Mouse (Mus musculus) forebrain, embryonic 10.5 days (tissue): ENCODE data around the gene Grik4. TPM values are rescaled to one million over a fixed set of nuclear protein-coding genes. Genes with fewer than 3 reads are reported as not detected.
A peak's percentile ranks its signal among the peaks of the same experiment; 100 is the strongest.

ENCODE experiments used
- DNase-seq: peaks from one replicate; pipeline ENCODE4 v3.0.0-alpha.2; 2017; ENCODE audit warnings: low spot score; ENCODE audit errors: extremely low spot score
- H3K27ac ChIP-seq: fragments of 300-500 bp; sonication (generic); 2 replicates; pipeline ENCODE4 v1.5.1; 2016; ENCODE audit warnings: mild to moderate bottlenecking
- H3K27me3 ChIP-seq: fragments of 300-500 bp; sonication (generic); 2 replicates; pipeline ENCODE4 v1.6.1; 2016; ENCODE audit warnings: mild to moderate bottlenecking; ENCODE audit not compliant: poor library complexity, severe bottlenecking
- H3K36me3 ChIP-seq: fragments of 300-500 bp; sonication (generic); replicated peaks from 2 replicates; pipeline ENCODE4 v1.6.1; 2016; ENCODE audit warnings: mild to moderate bottlenecking, moderate library complexity
- H3K4me1 ChIP-seq: fragments of 300-500 bp; sonication (generic); 2 replicates; pipeline ENCODE4 v1.6.1; 2016
- H3K4me3 ChIP-seq: fragments of 300-500 bp; sonication (generic); 2 replicates; pipeline ENCODE4 v1.5.1; 2016; ENCODE audit warnings: mild to moderate bottlenecking, moderate library complexity
- H3K9me3 ChIP-seq: fragments of 300-500 bp; sonication (generic); 2 replicates; pipeline ENCODE4 v1.6.1; 2016; ENCODE audit warnings: mild to moderate bottlenecking, moderate library complexity
- WGBS: fragments of 180-500 bp; shearing (Covaris S2); methylation state at CpG from one replicate; pipeline ENCODE4 v1.1.7; 2016; 5-methylcytosine and 5-hydroxymethylcytosine counted together
- polyA plus RNA-seq: library from polyadenylated mRNA; unstranded; fragments of >200 nt; fragmentation: Nextera tagmentation; extraction: Ambion mirVana; gene quantifications from 2 replicates; pipeline ENCODE4 v1.2.1, GENCODE M21; 2016

The Grik4 gene
- polyA plus RNA-seq, 1 experiment from 2014 or later, result 1.0 TPM

DNA sequence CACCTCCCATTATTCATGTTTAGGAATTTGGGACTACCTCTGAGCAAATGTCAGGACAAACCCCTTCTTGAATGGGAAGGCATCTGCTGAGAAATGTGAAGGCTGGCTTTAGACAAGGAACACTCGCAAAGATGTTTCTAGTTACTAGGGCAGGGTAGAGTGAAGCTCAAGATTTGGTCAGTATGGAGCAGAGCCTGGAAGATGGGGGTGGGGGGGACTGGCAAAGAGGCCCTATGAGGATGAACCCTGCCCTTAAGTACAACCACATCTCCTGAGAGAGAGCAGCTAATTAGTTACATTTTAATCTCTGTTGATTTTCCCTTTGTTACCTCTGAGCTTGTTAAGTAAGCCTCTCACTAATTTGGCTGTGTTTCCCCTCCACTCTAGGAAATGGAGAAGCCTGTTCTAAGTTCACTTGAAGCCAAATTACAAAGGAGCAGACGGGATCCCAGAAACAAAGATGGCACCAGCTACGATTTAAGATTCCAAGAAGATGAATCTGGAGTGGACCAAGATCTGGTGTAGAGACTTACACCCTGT, 439.3 kb downstream of the Grik4 start:
- WGBS, result 65% methylated on average over 3 of the region's 3 CpGs
- Histone ChIP-seq H3K27ac (0 out of 2 replicates have a peak overlapping the region, but pooled peaks have one; percentile 15), H3K9me3 (no peaks in the 10 kb centered on the region), H3K36me3 (no peaks in the 10 kb centered on the region), H3K4me1 (peaks cover 26% of the 10 kb centered on the region), H3K4me3 (no peak overlapping the region), H3K27me3 (no peaks in the 10 kb centered on the region)
- no peak for DNase-seq

DNA sequence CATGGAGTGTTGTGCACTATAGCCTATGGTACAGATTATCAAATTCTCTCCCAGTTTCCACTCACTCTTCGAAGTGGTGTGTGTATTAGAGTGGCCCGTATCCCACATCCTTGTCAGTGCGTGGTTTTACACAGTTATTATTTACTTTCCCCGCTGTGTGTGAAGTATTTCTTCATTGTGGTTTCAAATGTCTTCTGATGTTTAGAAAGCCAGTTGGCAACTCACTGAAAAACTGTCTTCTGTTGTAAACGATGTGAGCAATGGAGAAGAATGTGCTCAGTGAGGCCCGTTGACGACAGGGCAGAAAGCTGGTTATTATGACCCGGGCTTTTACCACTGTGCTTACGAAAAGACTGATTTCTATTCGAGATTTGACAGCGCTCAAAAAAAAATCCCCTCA, 439.7 kb downstream of the Grik4 start:
- DNase-seq, result no peak
- WGBS, result 72% methylated on average over 11 of the region's 11 CpGs

DNA sequence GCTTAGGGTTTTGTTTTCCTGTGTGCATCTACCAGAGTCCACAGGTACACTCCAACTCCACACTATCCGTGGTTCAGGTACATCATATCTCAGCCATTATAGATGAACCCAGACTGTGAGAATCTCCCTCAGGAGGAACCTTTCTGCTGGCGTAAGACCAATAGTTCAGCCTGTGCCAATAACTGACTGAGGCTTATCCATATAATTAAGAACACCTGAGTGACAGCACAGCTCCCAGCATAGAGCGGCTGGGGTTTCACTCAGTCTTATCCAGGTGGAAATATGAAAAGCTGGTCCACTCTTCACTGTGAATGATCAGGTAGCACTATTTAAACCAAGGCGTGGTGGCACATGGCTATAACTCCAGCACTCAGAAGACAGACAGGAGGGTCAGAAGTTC, 440.6 kb downstream of the Grik4 start:
- DNase-seq, result no peak
- Histone ChIP-seq H3K9me3 (no peaks in the 10 kb centered on the region), H3K4me1 (peaks cover 26% of the 10 kb centered on the region), H3K27me3 (no peaks in the 10 kb centered on the region), H3K4me3 (no peak overlapping the region), H3K27ac (no peak overlapping the region), H3K36me3 (no peaks in the 10 kb centered on the region)
- 84% methylated on average over 4 of the region's 4 CpGs for WGBS

More for the DNA sequence above, 439.7 kb downstream of the Grik4 start:
- Histone ChIP-seq H3K9me3 (no peaks in the 10 kb centered on the region), H3K4me1 (peaks cover 26% of the 10 kb centered on the region), H3K36me3 (no peaks in the 10 kb centered on the region), H3K4me3 (no peak overlapping the region), H3K27ac (no peak overlapping the region), H3K27me3 (no peaks in the 10 kb centered on the region)

DNA sequence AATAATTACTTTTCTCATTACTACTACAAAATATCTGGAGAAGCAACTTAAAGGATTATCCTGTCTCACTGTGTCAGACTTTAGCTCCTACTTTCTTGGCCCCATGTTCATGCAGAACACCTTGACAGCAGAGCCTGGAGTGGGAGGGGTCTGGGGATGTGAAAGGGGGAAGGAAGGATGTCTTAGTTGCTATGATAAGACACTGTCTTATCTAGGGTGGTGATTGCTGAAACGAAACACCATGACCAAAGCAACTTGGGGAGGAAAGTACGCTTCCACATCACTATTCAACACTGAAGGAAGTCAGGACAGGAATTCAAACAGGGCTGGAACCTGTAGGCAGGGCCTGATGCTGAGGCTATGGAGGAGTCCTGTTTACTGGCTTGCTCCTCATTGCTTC, 448.0 kb downstream of the Grik4 start:
- H3K4me3 ChIP-seq, result no peak overlapping the region
- H3K36me3 ChIP-seq, result no peaks in the 10 kb centered on the region
- no peaks in the 10 kb centered on the region for H3K27me3 ChIP-seq
- H3K27ac ChIP-seq, result no peak overlapping the region
- no peak for DNase-seq
- WGBS, result 74% methylated on average over 2 of the region's 2 CpGs
- H3K9me3 ChIP-seq, result peaks cover 8% of the 10 kb centered on the region
- H3K4me1 ChIP-seq, result no peaks in the 10 kb centered on the region

DNA sequence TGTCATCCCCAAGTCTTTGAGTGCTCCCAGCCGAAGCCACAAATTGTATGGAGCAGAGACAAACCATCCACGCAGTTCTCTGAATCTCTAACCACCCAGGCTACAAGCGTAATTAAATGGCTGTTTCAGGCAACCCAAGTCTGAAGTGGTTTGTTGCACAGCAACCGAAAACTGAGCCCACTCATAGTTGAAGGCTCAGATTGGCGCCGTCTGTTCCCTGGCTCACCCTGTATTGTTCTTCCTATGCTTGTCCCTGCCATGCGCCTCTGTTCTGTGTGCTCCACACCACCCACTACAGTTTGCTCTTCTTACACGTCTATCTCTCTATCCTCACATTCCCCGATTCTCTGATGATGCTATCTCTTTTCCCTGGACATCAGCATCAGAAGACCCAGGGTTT, 452.5 kb downstream of the Grik4 start:
- no peak for DNase-seq
- Histone ChIP-seq H3K27me3 (no peaks in the 10 kb centered on the region), H3K36me3 (no peaks in the 10 kb centered on the region), H3K4me1 (no peaks in the 10 kb centered on the region), H3K4me3 (no peak overlapping the region), H3K27ac (no peak overlapping the region), H3K9me3 (peaks cover 5% of the 10 kb centered on the region)
- 88% methylated on average over 9 of the region's 9 CpGs for WGBS

DNA sequence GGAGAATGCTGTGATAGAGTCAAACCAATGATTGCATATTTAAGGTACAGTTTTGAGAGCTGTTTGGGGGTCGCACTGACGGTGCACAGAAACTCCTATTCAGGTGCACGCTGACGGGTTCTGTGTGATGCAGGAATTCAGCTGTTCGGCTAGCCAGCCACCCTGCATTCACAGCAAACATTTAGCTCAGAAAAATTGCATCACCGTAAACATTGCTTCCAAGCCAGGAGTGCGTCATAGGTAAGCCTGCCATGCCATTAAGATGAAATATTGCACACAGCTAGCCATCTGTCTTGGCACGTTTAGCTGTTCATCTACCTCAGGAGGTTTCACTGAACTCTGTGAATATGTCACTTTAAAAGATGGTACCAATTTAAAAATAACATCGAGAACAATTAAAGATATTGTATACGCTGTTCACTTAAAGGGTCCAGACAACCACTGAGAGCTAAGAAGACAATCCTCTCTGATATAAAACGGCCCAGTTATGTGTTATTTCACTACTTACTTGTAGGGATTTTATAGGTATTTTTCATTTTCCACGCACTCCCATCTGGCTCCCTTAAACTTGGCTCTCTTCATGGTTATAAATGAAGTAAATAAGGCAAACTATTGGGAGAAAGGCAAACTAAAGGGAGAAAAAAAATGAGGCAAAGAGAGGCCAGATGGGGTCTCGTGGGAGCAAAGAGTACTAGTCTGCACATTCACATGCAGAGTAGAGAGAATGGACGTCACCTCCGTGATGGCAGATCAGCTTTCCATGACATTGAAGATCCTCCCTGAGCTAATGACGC, 453.5 kb downstream of the Grik4 start:
- 91% methylated on average over 16 of the region's 16 CpGs for WGBS
- Histone ChIP-seq H3K27me3 (no peaks in the 10 kb centered on the region), H3K27ac (no peak overlapping the region), H3K4me3 (no peak overlapping the region), H3K36me3 (no peaks in the 10 kb centered on the region), H3K4me1 (no peaks in the 10 kb centered on the region), H3K9me3 (no peaks in the 10 kb centered on the region)
- DNase-seq, result no peak

DNA sequence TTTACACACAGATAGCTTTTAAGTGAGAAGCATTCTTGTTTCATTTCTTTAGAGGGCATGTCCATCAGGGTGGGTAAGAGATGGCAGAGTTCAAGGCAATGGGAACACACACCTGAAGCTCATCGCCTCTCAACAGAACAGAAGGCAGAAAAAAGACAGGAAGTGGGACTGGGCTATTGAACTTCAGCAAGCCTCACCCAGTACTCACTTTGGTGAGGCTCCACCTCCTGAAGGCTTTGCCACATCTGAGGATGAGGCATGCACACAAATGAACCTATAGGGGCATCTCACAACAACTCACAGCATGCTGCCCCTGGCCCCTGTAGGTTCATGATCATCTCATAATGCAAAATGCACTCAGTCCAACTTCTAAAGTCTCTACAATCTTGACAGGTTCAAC, 456.2 kb downstream of the Grik4 start:
- no peak for DNase-seq
- H3K27ac ChIP-seq, result no peak overlapping the region
- H3K9me3 ChIP-seq, result no peaks in the 10 kb centered on the region
- H3K4me3 ChIP-seq, result no peak overlapping the region
- WGBS, result 93% methylated on average over 1 of the region's 1 CpGs
- no peaks in the 10 kb centered on the region for H3K27me3 ChIP-seq
- H3K36me3 ChIP-seq, result no peaks in the 10 kb centered on the region
- peaks cover 7% of the 10 kb centered on the region for H3K4me1 ChIP-seq

DNA sequence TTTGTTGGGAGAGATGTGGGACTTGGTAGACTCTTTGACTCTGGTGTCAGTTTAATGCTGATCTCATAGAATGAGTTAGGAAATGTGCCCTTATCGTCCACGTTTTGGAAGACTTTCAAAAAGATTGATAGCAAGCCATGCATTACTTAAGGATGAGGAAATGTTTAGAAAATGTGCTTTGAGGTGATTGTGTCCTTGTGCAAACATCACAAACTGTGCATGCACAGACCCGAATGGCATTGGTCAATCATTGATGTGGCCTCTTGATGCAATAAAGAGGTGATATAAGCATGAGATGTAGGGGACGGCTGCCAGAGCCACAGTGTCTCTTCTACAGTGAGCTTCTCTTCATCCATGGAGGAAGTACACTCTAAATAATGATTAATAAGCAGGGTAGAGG, 457.4 kb downstream of the Grik4 start:
- H3K4me3 ChIP-seq, result no peak overlapping the region
- H3K27me3 ChIP-seq, result no peaks in the 10 kb centered on the region
- 89% methylated on average over 4 of the region's 4 CpGs for WGBS
- no peaks in the 10 kb centered on the region for H3K9me3 ChIP-seq
- no peak for DNase-seq
- peaks cover 7% of the 10 kb centered on the region for H3K4me1 ChIP-seq
- H3K36me3 ChIP-seq, result no peaks in the 10 kb centered on the region
- no peak overlapping the region for H3K27ac ChIP-seq

DNA sequence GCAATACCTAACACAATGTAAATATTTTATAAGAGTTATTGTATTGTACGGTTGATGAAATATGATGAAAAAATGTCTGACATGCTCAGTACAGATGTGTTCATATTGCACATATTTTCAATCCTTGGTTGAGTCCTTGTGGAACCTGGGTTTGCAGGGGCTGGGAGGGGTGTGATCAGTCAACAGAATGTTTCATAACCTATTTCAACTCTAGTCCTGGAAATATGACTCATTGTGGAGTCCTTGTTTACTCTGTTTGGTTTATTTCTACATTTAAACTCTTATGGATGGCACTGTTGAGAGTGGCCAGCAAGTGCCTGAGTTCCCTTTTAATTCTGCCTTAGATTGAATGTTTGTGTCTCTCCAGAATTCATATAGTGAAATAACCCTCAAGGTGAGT, 459.6 kb downstream of the Grik4 start:
- DNase-seq, result no peak
- H3K4me3 ChIP-seq, result no peak overlapping the region
- no peak overlapping the region for H3K27ac ChIP-seq
- H3K36me3 ChIP-seq, result no peaks in the 10 kb centered on the region
- H3K4me1 ChIP-seq, result peaks cover 7% of the 10 kb centered on the region
- H3K9me3 ChIP-seq, result no peaks in the 10 kb centered on the region
- 96% methylated on average over 1 of the region's 1 CpGs for WGBS
- H3K27me3 ChIP-seq, result no peaks in the 10 kb centered on the region

DNA sequence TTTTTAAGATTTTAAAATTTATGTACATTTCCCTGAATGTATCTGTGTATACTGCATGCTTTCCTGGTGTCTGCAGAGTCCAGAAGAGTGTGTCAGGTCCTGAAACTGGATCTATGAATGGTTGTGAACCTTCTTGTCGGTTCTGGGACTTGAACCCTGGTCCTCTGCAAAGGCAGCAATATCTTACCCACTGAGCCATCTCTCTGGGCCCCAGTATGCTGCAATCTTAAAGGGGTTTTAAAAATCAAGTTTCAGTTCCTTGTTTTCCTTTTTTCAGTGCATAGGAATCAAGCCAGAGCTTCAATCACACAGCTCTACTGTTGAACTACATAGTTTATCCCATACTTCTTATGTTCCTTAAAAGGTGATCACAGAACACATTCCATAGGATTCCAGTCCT, 461.3 kb downstream of the Grik4 start:
- Histone ChIP-seq H3K4me3 (no peak overlapping the region), H3K9me3 (no peaks in the 10 kb centered on the region), H3K4me1 (peaks cover 7% of the 10 kb centered on the region), H3K27ac (no peak overlapping the region), H3K27me3 (no peaks in the 10 kb centered on the region), H3K36me3 (no peaks in the 10 kb centered on the region)
- no peak for DNase-seq
- 92% methylated on average over 1 of the region's 1 CpGs for WGBS

DNA sequence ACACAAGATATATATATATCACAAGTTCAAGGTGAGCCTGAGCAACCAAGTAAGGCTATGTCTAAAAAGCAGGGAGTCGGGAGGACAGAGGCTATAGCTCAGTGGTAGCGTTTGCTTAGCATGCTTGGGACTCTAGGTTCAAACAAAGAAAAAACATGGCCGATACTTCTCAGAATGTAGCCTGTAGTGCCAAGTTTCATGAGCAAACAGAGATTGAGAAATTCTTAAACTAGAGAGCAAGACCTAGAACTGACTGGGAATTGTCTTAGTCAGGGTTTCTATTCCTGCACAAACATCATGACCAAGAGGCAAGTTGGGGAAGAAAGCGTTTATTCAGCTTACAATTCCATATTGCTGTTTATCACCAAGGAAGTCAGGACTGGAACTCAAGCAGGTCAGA, 468.1 kb downstream of the Grik4 start:
- Histone ChIP-seq H3K36me3 (no peaks in the 10 kb centered on the region), H3K4me3 (no peak overlapping the region), H3K9me3 (no peaks in the 10 kb centered on the region), H3K4me1 (peaks cover 12% of the 10 kb centered on the region), H3K27me3 (peaks cover 6% of the 10 kb centered on the region; the same call in 1 of the 2 replicates), H3K27ac (no peak overlapping the region)
- no peak for DNase-seq
- WGBS, result 93% methylated on average over 4 of the region's 4 CpGs

DNA sequence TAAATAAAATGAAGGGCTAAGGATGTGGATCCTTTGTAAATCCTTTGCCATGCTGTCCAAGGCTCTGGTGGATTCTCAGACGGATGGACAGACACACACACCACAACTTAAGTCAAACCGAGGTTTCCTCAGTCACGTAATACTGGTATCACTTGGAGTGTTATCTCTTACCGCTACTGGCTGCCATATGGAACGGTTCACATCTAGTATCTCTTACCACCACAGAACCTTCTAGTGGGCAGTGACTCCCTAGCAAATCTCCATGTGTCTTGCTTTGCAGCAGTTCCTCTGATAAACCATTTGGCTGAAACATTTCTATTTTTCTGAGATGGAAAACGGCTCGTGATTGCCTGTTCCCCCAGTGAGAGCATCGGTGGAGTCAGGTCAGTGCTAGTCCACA, 470.0 kb downstream of the Grik4 start:
- H3K27ac ChIP-seq, result no peak overlapping the region
- H3K4me3 ChIP-seq, result no peak overlapping the region
- H3K4me1 ChIP-seq, result peaks cover 19% of the 10 kb centered on the region
- DNase-seq, result no peak
- WGBS, result 91% methylated on average over 8 of the region's 8 CpGs
- H3K9me3 ChIP-seq, result no peaks in the 10 kb centered on the region
- H3K36me3 ChIP-seq, result no peaks in the 10 kb centered on the region; the same call in 1 of the 2 replicates
- H3K27me3 ChIP-seq, result peaks cover 6% of the 10 kb centered on the region; the same call in 1 of the 2 replicates

DNA sequence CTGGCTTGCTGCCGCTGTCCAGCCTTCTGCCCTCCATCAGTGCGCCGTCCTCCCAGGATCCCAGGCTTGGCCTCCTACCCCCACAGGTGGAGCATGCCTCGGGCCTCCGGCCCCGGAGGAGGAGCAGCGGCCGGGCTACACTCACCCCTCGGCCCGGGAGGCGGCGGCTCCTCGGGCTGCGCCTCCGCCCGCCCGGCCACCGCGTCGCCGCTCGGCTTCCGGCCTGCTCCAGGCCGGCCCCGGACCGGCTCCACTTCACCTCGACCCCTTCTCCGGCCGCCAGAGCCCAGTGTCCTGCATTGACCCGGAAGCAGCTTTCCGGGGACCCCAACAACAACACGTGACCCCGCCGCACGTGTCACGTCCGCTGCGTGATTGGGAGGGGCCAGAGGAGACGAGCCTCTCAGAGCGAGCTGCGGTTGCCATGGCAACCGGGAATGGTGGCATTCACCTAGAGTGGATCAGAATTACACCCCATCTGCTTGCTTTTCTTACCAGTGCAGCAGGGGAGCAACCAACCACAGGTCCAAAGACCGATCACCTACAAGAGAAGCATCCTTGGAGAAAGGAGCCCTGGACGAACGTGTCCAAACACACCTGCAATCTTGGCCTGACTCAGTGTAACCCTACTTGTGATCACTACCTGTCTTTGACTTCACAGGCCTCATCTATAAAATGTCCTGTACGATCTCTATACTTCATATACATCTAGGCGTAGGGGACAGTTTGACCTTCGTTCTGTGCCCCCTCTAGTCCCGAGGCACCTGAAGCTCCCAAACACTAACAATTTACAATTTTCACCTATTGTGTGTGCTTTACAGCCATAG, 472.2 kb downstream of the Grik4 start:
- Histone ChIP-seq H3K27ac (peak overlapping the region; percentile 92), H3K4me3 (peak overlapping the region; percentile 95), H3K27me3 (peaks cover 6% of the 10 kb centered on the region; the same call in 1 of the 2 replicates), H3K4me1 (peaks cover 19% of the 10 kb centered on the region), H3K36me3 (peaks cover under 1% of the 10 kb centered on the region; the same call in 1 of the 2 replicates), H3K9me3 (no peaks in the 10 kb centered on the region)
- peak; percentile 94 for DNase-seq
- WGBS, result 7% methylated on average over 49 of the region's 49 CpGs
